Mouse (Mus musculus) embryonic stem cell, embryonic (primary cell): ENCODE results near the gene Nudt5.

Source experiments
- CTCF ChIA-PET, 4 experiments: fragments of 300-600 bp in 2 of 4; fragments of 350-600 bp in 2 of 4; sonication (Branson Sonifier 250); formaldehyde crosslinking; loops; one replicate each; lab custom pipeline; 2022; ENCODE audit warnings: inconsistent platforms in 2 of 4; lab: Charles Lee
- POLR2A ChIA-PET, 4 experiments: fragments of 300-600 bp in 2 of 4; fragments of 350-600 bp in 2 of 4; sonication (Branson Sonifier 250); formaldehyde crosslinking; loops; one replicate each; lab custom pipeline; 2022; ENCODE audit warnings: antibody characterized with exemption in 4 of 4, inconsistent platforms in 1 of 4; lab: Charles Lee

Gene Nudt5

GRCm38 (mm10) chr2:5840815-5841214 lies 4.0 kb upstream of the Nudt5 start:
- ChIA-PET CTCF (no interaction called here), POLR2A (interaction anchor here in 1 of 4 experiments (0.9 kb wide), 1 partner anchor 32 kb away, joined by 4 read pairs; no protein-coding TSS in a partner anchor)

GRCm38 (mm10) chr2:5844181-5844872 lies 492 bp upstream of the Nudt5 start:
- ChIA-PET CTCF (interaction anchor here (0.6 to 1.2 kb wide), 10 partner anchors 12 to 764 kb away, joined by 3 to 7 read pairs (median 3); partner anchors contain the start of gene Camk1d (in 2 of the 4)), POLR2A (interaction anchor here (0.5 to 3.0 kb wide), 47 partner anchors 8 to 926 kb away, joined by 3 to 14 read pairs (median 5); partner anchors contain the start of genes Camk1d (in 2 of the 4), Sec61a2 (in 2 of the 4), Ccdc3 (in 1 of the 4) and Phyh (in 1 of the 4))

- CTCF ChIA-PET, result interaction anchor here in 1 of 4 experiments (0.7 kb wide), 1 partner anchor 30 kb away, joined by 11 read pairs; no protein-coding TSS in a partner anchor
- POLR2A ChIA-PET, result interaction anchor here in 2 of 4 experiments (0.7 to 3.0 kb wide), 12 partner anchors 8 to 1881 kb away, joined by 3 to 14 read pairs (median 6); partner anchors contain the start of gene Camk1d (in 1 of the 2)
These were observed 1.0 kb downstream of the Nudt5 start for GRCm38 (mm10) chr2:5845826-5846225.

- CTCF ChIA-PET, result no interaction called here
- POLR2A ChIA-PET, result interaction anchor here in 1 of 4 experiments (1.2 kb wide), 1 partner anchor 39 kb away, joined by 6 read pairs; no protein-coding TSS in a partner anchor
These were observed 6.3 kb downstream of the Nudt5 start for GRCm38 (mm10) chr2:5851116-5851515.

- POLR2A ChIA-PET, result interaction anchor here in 1 of 4 experiments (1.9 to 2.9 kb wide), 2 partner anchors 7 to 24 kb away, joined by 4 to 9 read pairs; partner anchors contain the start of genes Cdc123 and Nudt5
- CTCF ChIA-PET, result no interaction called here
These were observed 7.0 kb downstream of the Nudt5 start for GRCm38 (mm10) chr2:5851866-5852265.

GRCm38 (mm10) chr2:5862834-5863233 lies 18.0 kb downstream of the Nudt5 start, which contains the start of gene Gm13199:
Gm13199 (minus strand) TSS chr2:5862934.
- POLR2A ChIA-PET, result interaction anchor here in 2 of 4 experiments (0.8 to 2.5 kb wide), 7 partner anchors 10 to 64 kb away, joined by 3 to 6 read pairs (median 3); partner anchors contain the start of gene Sec61a2 (in 1 of the 2)
- CTCF ChIA-PET, result interaction anchor here in 1 of 4 experiments (1.0 to 1.7 kb wide), 2 partner anchors 37 to 783 kb away, joined by 4 read pairs; no protein-coding TSS in a partner anchor

- ChIA-PET POLR2A (interaction anchor here in 2 of 4 experiments (1.0 to 1.5 kb wide), 3 partner anchors 15 to 23 kb away, joined by 4 read pairs; partner anchors contain the start of genes Cdc123 (in 2 of the 2) and Nudt5 (in 2 of the 2)), CTCF (no interaction called here)
These were observed 22.9 kb downstream of the Nudt5 start for GRCm38 (mm10) chr2:5867681-5868080.

GRCm38 (mm10) chr2:5869746-5870145 lies 24.9 kb downstream of the Nudt5 start:
- ChIA-PET POLR2A (interaction anchor here in 3 of 4 experiments (0.6 to 2.7 kb wide), 10 partner anchors 8 to 58 kb away, joined by 3 to 17 read pairs (median 4); partner anchors contain the start of genes Sec61a2 (in 2 of the 3), Cdc123 (in 1 of the 3) and Nudt5 (in 1 of the 3)), CTCF (interaction anchor here in 3 of 4 experiments (0.6 to 1.7 kb wide), 4 partner anchors 25 to 465 kb away, joined by 3 to 4 read pairs (median 3); partner anchors contain the start of genes Cdc123 (in 1 of the 3) and Nudt5 (in 1 of the 3))

- POLR2A ChIA-PET, result interaction anchor here in 3 of 4 experiments (1.2 to 2.8 kb wide), 6 partner anchors 11 to 65 kb away, joined by 3 to 9 read pairs (median 5); partner anchors contain the start of genes Sec61a2 (in 3 of the 3) and Dhtkd1 (in 1 of the 3)
- CTCF ChIA-PET, result interaction anchor here in 1 of 4 experiments (0.6 kb wide), 1 partner anchor 52 kb away, joined by 6 read pairs; no protein-coding TSS in a partner anchor
These were observed 32.6 kb downstream of the Nudt5 start for GRCm38 (mm10) chr2:5877446-5877845.

- ChIA-PET POLR2A (interaction anchor here in 2 of 4 experiments (0.6 to 2.0 kb wide), 9 partner anchors 11 to 43 kb away, joined by 3 to 9 read pairs (median 5); partner anchors contain the start of genes Cdc123 (in 1 of the 2) and Nudt5 (in 1 of the 2)), CTCF (interaction anchor here in 1 of 4 experiments (0.6 kb wide), 1 partner anchor 954 kb away, joined by 3 read pairs; no protein-coding TSS in a partner anchor)
These were observed 44.0 kb downstream of the Nudt5 start for GRCm38 (mm10) chr2:5888865-5889264.

- POLR2A ChIA-PET, result interaction anchor here in 3 of 4 experiments (0.6 to 2.0 kb wide), 10 partner anchors 10 to 844 kb away, joined by 3 to 9 read pairs (median 4); partner anchors contain the start of genes Cdc123 (in 1 of the 3) and Nudt5 (in 1 of the 3)
- CTCF ChIA-PET, result interaction anchor here in 1 of 4 experiments (1.0 kb wide), 1 partner anchor 972 kb away, joined by 3 read pairs; no protein-coding TSS in a partner anchor
These were observed 44.6 kb downstream of the Nudt5 start for GRCm38 (mm10) chr2:5889412-5889811.

- ChIA-PET POLR2A (interaction anchor here in 3 of 4 experiments (0.7 to 3.3 kb wide), 27 partner anchors 9 to 850 kb away, joined by 3 to 18 read pairs (median 5); partner anchors contain the start of genes Dhtkd1 (in 3 of the 3), Cdc123 (in 2 of the 3), Nudt5 (in 2 of the 3) and Optn (in 1 of the 3)), CTCF (no interaction called here)
These were observed 49.5 kb downstream of the Nudt5 start for GRCm38 (mm10) chr2:5894296-5894695.

- POLR2A ChIA-PET, result interaction anchor here (0.6 to 3.3 kb wide), 52 partner anchors 10 to 851 kb away, joined by 3 to 18 read pairs (median 4); partner anchors contain the start of genes Dhtkd1 (in 3 of the 4), Cdc123 (in 2 of the 4), Nudt5 (in 2 of the 4) and Gm13199 (in 1 of the 4)
- CTCF ChIA-PET, result interaction anchor here in 2 of 4 experiments (0.5 to 1.2 kb wide), 5 partner anchors 11 to 805 kb away, joined by 3 to 5 read pairs (median 3); partner anchors contain the start of gene Camk1d (in 1 of the 2)
These were observed 50.2 kb downstream of the Nudt5 start, which contains the start of gene Sec61a2 for GRCm38 (mm10) chr2:5894843-5895570. Sec61a2 (minus strand) TSS chr2:5895432.

- ChIA-PET POLR2A (interaction anchor here in 2 of 4 experiments (1.0 to 1.7 kb wide), 7 partner anchors 10 to 47 kb away, joined by 3 to 6 read pairs (median 4); no protein-coding TSS in a partner anchor), CTCF (interaction anchor here in 3 of 4 experiments (0.5 to 1.0 kb wide), 9 partner anchors 10 to 820 kb away, joined by 3 to 6 read pairs (median 4); partner anchors contain the start of gene Gm13199 (in 1 of the 3))
These were observed 55.3 kb downstream of the Nudt5 start for GRCm38 (mm10) chr2:5900145-5900544.

- CTCF ChIA-PET, result interaction anchor here in 2 of 4 experiments (0.6 to 1.2 kb wide), 5 partner anchors 11 to 922 kb away, joined by 3 to 4 read pairs (median 3); partner anchors contain the start of gene Sec61a2 (in 1 of the 2)
- POLR2A ChIA-PET, result interaction anchor here in 3 of 4 experiments (0.6 to 1.9 kb wide), 14 partner anchors 9 to 826 kb away, joined by 3 to 6 read pairs (median 4); partner anchors contain the start of genes Sec61a2 (in 2 of the 3), Cdc123 (in 1 of the 3), Nudt5 (in 1 of the 3) and Upf2 (in 1 of the 3)
These were observed 61.3 kb downstream of the Nudt5 start for GRCm38 (mm10) chr2:5906092-5906491.

GRCm38 (mm10) chr2:5906625-5907024 lies 61.8 kb downstream of the Nudt5 start:
- CTCF ChIA-PET, result interaction anchor here in 2 of 4 experiments (0.6 kb wide), 2 partner anchors 24 to 922 kb away, joined by 3 to 4 read pairs; no protein-coding TSS in a partner anchor
- POLR2A ChIA-PET, result interaction anchor here in 2 of 4 experiments (0.6 to 1.9 kb wide), 10 partner anchors 9 to 826 kb away, joined by 3 to 6 read pairs (median 4); partner anchors contain the start of genes Cdc123 (in 1 of the 2), Nudt5 (in 1 of the 2), Sec61a2 (in 1 of the 2) and Upf2 (in 1 of the 2)
